Mouse (Mus musculus) right cerebral cortex, adult 18-20 months (tissue): ENCODE results near the gene Fam186b.

Experiments used
- DNase-seq: peaks from one replicate; pipeline ENCODE4 v3.0.0; 2022; ENCODE audit warnings: mixed read lengths

Gene Fam186b

GRCm38 (mm10) chr15:99295484-99295981 lies at the start of gene Fam186b:
Gene Fam186b (minus strand): TSS chr15:99295888.
- DNase-seq, result no peak

GRCm38 (mm10) chr15:99344961-99345360 lies 49.3 kb upstream of the Fam186b start:
- no peak for DNase-seq

- no peak for DNase-seq
Measured at GRCm38 (mm10) chr15:99344148-99344870, 48.6 kb upstream of the Fam186b start.

GRCm38 (mm10) chr15:99343414-99344147 lies 47.9 kb upstream of the Fam186b start:
- DNase-seq, result peak; percentile 77

- no peak for DNase-seq
Measured at GRCm38 (mm10) chr15:99342194-99342981, 46.7 kb upstream of the Fam186b start.

- no peak for DNase-seq
Measured at GRCm38 (mm10) chr15:99341102-99341501, 45.4 kb upstream of the Fam186b start.

GRCm38 (mm10) chr15:99339669-99340068 lies 44.0 kb upstream of the Fam186b start:
- DNase-seq, result no peak

- DNase-seq, result no peak
Measured at GRCm38 (mm10) chr15:99338916-99339315, 43.2 kb upstream of the Fam186b start.

- DNase-seq, result no peak
Measured at GRCm38 (mm10) chr15:99335801-99336320, 40.2 kb upstream of the Fam186b start.

- no peak for DNase-seq
Measured at GRCm38 (mm10) chr15:99334500-99334899, 38.8 kb upstream of the Fam186b start.

- no peak for DNase-seq
Measured at GRCm38 (mm10) chr15:99333676-99334065, 38.0 kb upstream of the Fam186b start.

GRCm38 (mm10) chr15:99332921-99333675 lies 37.4 kb upstream of the Fam186b start:
- no peak for DNase-seq

GRCm38 (mm10) chr15:99332111-99332510 lies 36.4 kb upstream of the Fam186b start:
- DNase-seq, result no peak

- no peak for DNase-seq
Measured at GRCm38 (mm10) chr15:99331341-99331740, 35.7 kb upstream of the Fam186b start.

- no peak for DNase-seq
Measured at GRCm38 (mm10) chr15:99330324-99330723, 34.6 kb upstream of the Fam186b start.

- no peak for DNase-seq
Measured at GRCm38 (mm10) chr15:99328011-99328410, 32.3 kb upstream of the Fam186b start.

- no peak for DNase-seq
Measured at GRCm38 (mm10) chr15:99326959-99327358, 31.3 kb upstream of the Fam186b start.

GRCm38 (mm10) chr15:99326407-99326806 lies 30.7 kb upstream of the Fam186b start:
- DNase-seq, result no peak

GRCm38 (mm10) chr15:99325598-99325997 lies 29.9 kb upstream of the Fam186b start:
- no peak for DNase-seq

- no peak for DNase-seq
Measured at GRCm38 (mm10) chr15:99324151-99324550, 28.5 kb upstream of the Fam186b start.

GRCm38 (mm10) chr15:99320978-99321377 lies 25.3 kb upstream of the Fam186b start:
- DNase-seq, result no peak

GRCm38 (mm10) chr15:99320168-99320674 lies 24.5 kb upstream of the Fam186b start:
- no peak for DNase-seq
